Mouse (Mus musculus): ENCODE measurements around the gene Clcnka. TPM values are rescaled to one million over a fixed set of nuclear protein-coding genes. Genes with fewer than 3 reads are reported as not detected.

Clcnka gene
- polyA plus RNA-seq, 1 experiment: not detected

- 16% methylated on average over 5 of the region's 5 CpGs for WGBS
- TF ChIP-seq POLR2A (IDR thresholded peaks at IDR 0.05; ENCODE audit: borderline replicate concordance, extremely low read depth, low read depth, low read length) (no peak), CTCF (IDR thresholded peaks at IDR 0.05; ENCODE audit: insufficient read depth, low read length) (peak; percentile 83)
- Histone ChIP-seq H3K4me1 (ENCODE audit: control insufficient read depth, insufficient read depth, low read length) (peaks cover 2% of the 10 kb centered on the region; the same call in 1 of the 2 replicates), H3K4me3 (replicated peaks; ENCODE audit: extremely low read depth, low read depth, low read length) (no peak overlapping the region)
- peak; percentile 72 for DNase-seq
Observed at GRCm38 (mm10) chr4:141387093-141387784, 11.3 kb downstream of the Clcnka start.

GRCm38 (mm10) chr4:141386150-141386549 lies 12.4 kb downstream of the Clcnka start:
- TF ChIP-seq CTCF (IDR thresholded peaks at IDR 0.05; ENCODE audit: insufficient read depth, low read length) (no peak), POLR2A (IDR thresholded peaks at IDR 0.05; ENCODE audit: borderline replicate concordance, extremely low read depth, low read depth, low read length) (no peak)
- no peak for DNase-seq
- Histone ChIP-seq H3K4me3 (replicated peaks; ENCODE audit: extremely low read depth, low read depth, low read length) (no peak overlapping the region), H3K4me1 (ENCODE audit: control insufficient read depth, insufficient read depth, low read length) (peaks cover 4% of the 10 kb centered on the region; the same call in 1 of the 2 replicates)
- WGBS: 70% methylated on average over 7 of the region's 7 CpGs

- Histone ChIP-seq H3K4me3 (replicated peaks; ENCODE audit: extremely low read depth, low read depth, low read length) (no peak overlapping the region), H3K4me1 (ENCODE audit: control insufficient read depth, insufficient read depth, low read length) (peaks cover 4% of the 10 kb centered on the region; the same call in 1 of the 2 replicates)
- WGBS: 0% methylated on average over 7 of the region's 7 CpGs
- peak; percentile 39 for DNase-seq
- TF ChIP-seq POLR2A (IDR thresholded peaks at IDR 0.05; ENCODE audit: borderline replicate concordance, extremely low read depth, low read depth, low read length): no peak
- TF ChIP-seq CTCF (IDR thresholded peaks at IDR 0.05; ENCODE audit: insufficient read depth, low read length): peak; percentile 91
Observed at GRCm38 (mm10) chr4:141385275-141385674, 13.2 kb downstream of the Clcnka start.

- H3K4me1 ChIP-seq (ENCODE audit: control insufficient read depth, insufficient read depth, low read length): peaks cover 4% of the 10 kb centered on the region; the same call in 1 of the 2 replicates
- no peak for DNase-seq
- 5% methylated on average over 24 of the region's 25 CpGs for WGBS
- H3K4me3 ChIP-seq (replicated peaks; ENCODE audit: extremely low read depth, low read depth, low read length): no peak overlapping the region
- no peak for TF ChIP-seq POLR2A (IDR thresholded peaks at IDR 0.05; ENCODE audit: borderline replicate concordance, extremely low read depth, low read depth, low read length)
- TF ChIP-seq CTCF (IDR thresholded peaks at IDR 0.05; ENCODE audit: insufficient read depth, low read length): no peak
Observed at GRCm38 (mm10) chr4:141382406-141382805, 16.1 kb downstream of the Clcnka start.

- Histone ChIP-seq H3K4me3 (replicated peaks; ENCODE audit: extremely low read depth, low read depth, low read length) (no peak overlapping the region), H3K4me1 (ENCODE audit: control insufficient read depth, insufficient read depth, low read length) (peaks cover 4% of the 10 kb centered on the region; the same call in 1 of the 2 replicates)
- no peak for DNase-seq
- 63% methylated on average over 8 of the region's 8 CpGs for WGBS
- no peak for TF ChIP-seq CTCF (IDR thresholded peaks at IDR 0.05; ENCODE audit: insufficient read depth, low read length)
- TF ChIP-seq POLR2A (IDR thresholded peaks at IDR 0.05; ENCODE audit: borderline replicate concordance, extremely low read depth, low read depth, low read length): no peak
Observed at GRCm38 (mm10) chr4:141379674-141380073, 18.9 kb downstream of the Clcnka start.

- H3K4me3 ChIP-seq (replicated peaks; ENCODE audit: extremely low read depth, low read depth, low read length): no peak overlapping the region
- no peaks in the 10 kb centered on the region for H3K4me1 ChIP-seq (ENCODE audit: control insufficient read depth, insufficient read depth, low read length)
- TF ChIP-seq CTCF (IDR thresholded peaks at IDR 0.05; ENCODE audit: insufficient read depth, low read length): no peak
- no peak for DNase-seq
- 93% methylated on average over 5 of the region's 5 CpGs for WGBS
Observed at GRCm38 (mm10) chr4:141372426-141372825, 26.1 kb downstream of the Clcnka start.

- H3K4me1 ChIP-seq (ENCODE audit: control insufficient read depth, insufficient read depth, low read length): no peaks in the 10 kb centered on the region
- no peak for TF ChIP-seq CTCF (IDR thresholded peaks at IDR 0.05; ENCODE audit: insufficient read depth, low read length)
- no peak for TF ChIP-seq POLR2A (IDR thresholded peaks at IDR 0.05; ENCODE audit: borderline replicate concordance, extremely low read depth, low read depth, low read length)
- peak; percentile 28 for DNase-seq
- H3K4me3 ChIP-seq (replicated peaks; ENCODE audit: extremely low read depth, low read depth, low read length): peak within 1 kb of the TSS; percentile 23
- WGBS: 2% methylated on average over 69 of the region's 71 CpGs
Observed at GRCm38 (mm10) chr4:141367997-141368791, 30.3 kb downstream of the Clcnka start, which contains the start of gene Fam131c. Fam131c (plus strand) TSS chr4:141368220.

GRCm38 (mm10) chr4:141365876-141366275 lies 32.6 kb downstream of the Clcnka start:
- WGBS: 68% methylated on average over 7 of the region's 7 CpGs
- Histone ChIP-seq H3K4me1 (ENCODE audit: control insufficient read depth, insufficient read depth, low read length) (no peaks in the 10 kb centered on the region), H3K4me3 (replicated peaks; ENCODE audit: extremely low read depth, low read depth, low read length) (no peak overlapping the region)
- TF ChIP-seq POLR2A (IDR thresholded peaks at IDR 0.05; ENCODE audit: borderline replicate concordance, extremely low read depth, low read depth, low read length) (no peak), CTCF (IDR thresholded peaks at IDR 0.05; ENCODE audit: insufficient read depth, low read length) (no peak)
- no peak for DNase-seq

- Histone ChIP-seq H3K4me3 (replicated peaks; ENCODE audit: extremely low read depth, low read depth, low read length) (no peak overlapping the region), H3K4me1 (ENCODE audit: control insufficient read depth, insufficient read depth, low read length) (no peaks in the 10 kb centered on the region)
- TF ChIP-seq CTCF (IDR thresholded peaks at IDR 0.05; ENCODE audit: insufficient read depth, low read length) (no peak), POLR2A (IDR thresholded peaks at IDR 0.05; ENCODE audit: borderline replicate concordance, extremely low read depth, low read depth, low read length) (no peak)
- DNase-seq: no peak
- WGBS: 63% methylated on average over 8 of the region's 8 CpGs
Observed at GRCm38 (mm10) chr4:141365126-141365525, 33.4 kb downstream of the Clcnka start.
